9 mouse cellular contexts compared by ENCODE assay signal in the genomic region with DNA sequence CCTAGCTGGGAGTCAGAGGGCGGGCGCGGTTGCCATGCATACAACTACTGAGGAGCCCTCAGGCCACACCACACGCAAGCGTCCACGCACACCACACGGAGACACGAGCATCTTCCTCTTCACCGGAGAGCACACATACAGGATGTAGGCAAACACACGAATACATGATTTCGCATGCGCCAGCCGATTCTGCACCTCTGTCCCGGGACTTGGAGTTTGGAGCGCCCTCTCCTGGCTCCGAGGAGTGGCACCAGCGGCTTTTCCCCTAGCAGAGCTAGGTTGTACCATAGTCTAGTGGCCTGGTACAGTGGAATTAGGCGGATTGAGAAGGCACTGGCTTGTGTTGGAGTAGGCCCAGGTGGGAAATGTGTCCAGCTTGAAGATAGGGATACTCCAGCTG. TPM values are rescaled to one million over a fixed set of nuclear protein-coding genes. Genes with fewer than 3 reads are reported as not detected.
DNase-seq lines count a peak whose midpoint lies in the region; ATAC-seq and TF ChIP-seq lines count a peak whose summit lies in the region.
"Had no signal": no experiment of that assay in that cellular context is flagged by ENCODE, and none has a peak within 500 bp of the region (broad histone marks: within the 10 kb centered on the region; RNA-seq: fewer than 3 reads in every experiment).

No protein-coding gene starts in this region.

- H3K4me3 ChIP-seq in ES-Bruce4 (ENCODE audit: low read depth, low read length): peak overlapping the region; percentile 49
- H3K4me3 ChIP-seq in bone marrow, adult 2 months (replicated peaks; ENCODE audit: control insufficient read depth, low read depth, low read length): no peak overlapping the region
- H3K4me3 ChIP-seq in forebrain, embryonic 10.5 days: peak overlapping the region; percentile 46
- peak overlapping the region; percentile 77 for H3K4me3 ChIP-seq in megakaryocyte, embryonic 14.5 days (replicated peaks)

- H3K27ac ChIP-seq in ES-Bruce4 (ENCODE audit: insufficient read depth, low read length): no peak overlapping the region
- H3K27ac ChIP-seq in bone marrow, adult 2 months (ENCODE audit: control insufficient read depth, insufficient read depth, low read depth, low read length, poor library complexity): no peak overlapping the region
- H3K27ac ChIP-seq in forebrain, embryonic 10.5 days: peak overlapping the region; percentile 77

- no peak for TF ChIP-seq EP300 in ES-Bruce4 (IDR thresholded peaks at IDR 0.05; ENCODE audit: insufficient read depth, low read depth, low read length)

- peak; percentile 24 for TF ChIP-seq POLR2A in ES-Bruce4 (IDR thresholded peaks at IDR 0.05; ENCODE audit: insufficient read depth, low read length)
- no peak for TF ChIP-seq POLR2A in bone marrow, adult 2 months (IDR thresholded peaks at IDR 0.05; ENCODE audit: borderline replicate concordance, control insufficient read depth, low read depth, low read length)

- H3K9me3 ChIP-seq in ES-Bruce4 (replicated peaks; ENCODE audit: control insufficient read depth, insufficient read depth, low read length, poor library complexity, severe bottlenecking): no peaks in the 10 kb centered on the region
- no peaks in the 10 kb centered on the region for H3K9me3 ChIP-seq in forebrain, embryonic 10.5 days
- H3K9me3 ChIP-seq in megakaryocyte, embryonic 14.5 days: peaks cover 14% of the 10 kb centered on the region

- 0 out of 2 replicates have a peak overlapping the region, but pooled peaks have one; percentile 7 for H3K9ac ChIP-seq in ES-Bruce4 (ENCODE audit: low read depth, poor library complexity, severe bottlenecking)

- 19% methylated on average over 18 of the region's 18 CpGs for WGBS in bone marrow, adult 2 months
- 9% methylated on average over 18 of the region's 18 CpGs for WGBS in forebrain, embryonic 10.5 days

- peak; percentile 66 to 73; a peak in 3 of 4 replicates for ATAC-seq in hematopoietic stem cell, adult 5-6 weeks (replicated peaks in 1 of 2; ENCODE audit: insufficient read depth in 1 of 2, low FRiP score in 2 of 2, low TSS enrichment in 1 of 2, low read depth in 1 of 2, poor library complexity in 2 of 2, severe bottlenecking in 2 of 2)

- no peaks in the 10 kb centered on the region for H3K27me3 ChIP-seq in ES-Bruce4 (ENCODE audit: control insufficient read depth, insufficient read depth, low read length, poor library complexity, severe bottlenecking)
- H3K27me3 ChIP-seq in forebrain, embryonic 10.5 days (ENCODE audit: poor library complexity, severe bottlenecking): 0 out of 2 replicates have a peak, but pooled peaks cover 9% of the 10 kb centered on the region
- H3K27me3 ChIP-seq in megakaryocyte, embryonic 14.5 days (replicated peaks): peaks cover 81% of the 10 kb centered on the region

- peak; percentile 77 for DNase-seq in forebrain, embryonic 10.5 days (ENCODE audit: extremely low spot score, low spot score)
- peak; percentile 50 to 58 for DNase-seq in layer of hippocampus, postnatal 14 days (ENCODE audit: low spot score in 2 of 2)
- peak; percentile 61 for DNase-seq in right cerebral cortex, postnatal 14 days
- DNase-seq in urinary bladder, postnatal 25 days (ENCODE audit: low spot score): peak; percentile 68

- H3K4me1 ChIP-seq in ES-Bruce4 (ENCODE audit: control insufficient read depth, insufficient read depth, low read length): no peaks in the 10 kb centered on the region
- H3K4me1 ChIP-seq in bone marrow, adult 2 months (ENCODE audit: control insufficient read depth, insufficient read depth, low read length): no peaks in the 10 kb centered on the region; the same call in 1 of the 2 replicates
- H3K4me1 ChIP-seq in forebrain, embryonic 10.5 days: peaks cover 19% of the 10 kb centered on the region
- H3K4me1 ChIP-seq in megakaryocyte, embryonic 14.5 days: peaks cover 30% of the 10 kb centered on the region

- peak; percentile 86 for TF ChIP-seq CTCF in ES-Bruce4 (IDR thresholded peaks at IDR 0.05; ENCODE audit: low read depth, low read length)
- peak; percentile 72 for TF ChIP-seq CTCF in bone marrow, adult 2 months (IDR thresholded peaks at IDR 0.05; ENCODE audit: control insufficient read depth, insufficient read depth, low read length)

- H3K36me3 ChIP-seq in ES-Bruce4 (ENCODE audit: control insufficient read depth, insufficient read depth, low read length, poor library complexity, severe bottlenecking): no peaks in the 10 kb centered on the region
- H3K36me3 ChIP-seq in forebrain, embryonic 10.5 days (replicated peaks): no peaks in the 10 kb centered on the region
- no peaks in the 10 kb centered on the region for H3K36me3 ChIP-seq in megakaryocyte, embryonic 14.5 days (replicated peaks; ENCODE audit: low read length)

RNA-seq across cellular contexts. Expression of gene Foxn1, which starts 11.0 kb away (rescaled TPM):
- polyA plus RNA-seq in ES-Bruce4 (2011; ENCODE audit: insufficient read depth, insufficient read length, low read depth, missing spikeins): not detected in 2 replicates
- not detected in 2 replicates for polyA plus RNA-seq in bone marrow, adult 2 months (2011; ENCODE audit: insufficient read depth, insufficient read length, low replicate concordance, missing spikeins)
- not detected in 2 replicates for polyA plus RNA-seq in forebrain, embryonic 10.5 days (2016; fragmentation: Nextera tagmentation; extraction: Ambion mirVana)
- not detected in 2 replicates for total RNA-seq in hematopoietic stem cell, adult 5-6 weeks (2017)
- total RNA-seq in layer of hippocampus, postnatal 14 days (2021): not detected
- polyA plus RNA-seq in megakaryocyte, embryonic 14.5 days (2012; ENCODE audit: insufficient read depth, low replicate concordance): not detected in 2 replicates

RNA-seq across cellular contexts. Expression of gene Slc13a2, which starts 24.6 kb away (rescaled TPM):
- polyA plus RNA-seq in ES-Bruce4 (2011; ENCODE audit: insufficient read depth, insufficient read length, low read depth, missing spikeins): not detected in 2 replicates
- not detected in 2 replicates for polyA plus RNA-seq in bone marrow, adult 2 months (2011; ENCODE audit: insufficient read depth, insufficient read length, low replicate concordance, missing spikeins)
- polyA plus RNA-seq in forebrain, embryonic 10.5 days (2016; fragmentation: Nextera tagmentation; extraction: Ambion mirVana): not detected in 2 replicates
- total RNA-seq in hematopoietic stem cell, adult 5-6 weeks (2017): 0.13 TPM in 1 of 2 replicates, not detected in the other
- total RNA-seq in layer of hippocampus, postnatal 14 days (2021): not detected
- 0.07 TPM in 1 of 2 replicates, not detected in the other for polyA plus RNA-seq in megakaryocyte, embryonic 14.5 days (2012; ENCODE audit: insufficient read depth, low replicate concordance)
- total RNA-seq: layer of hippocampus, adult 8-10 months had no signal

RNA-seq across cellular contexts. Expression of gene Unc119, which starts 54.1 kb away (rescaled TPM):
- polyA plus RNA-seq in ES-Bruce4 (2011; ENCODE audit: insufficient read depth, insufficient read length, low read depth, missing spikeins): 25.7 and 28.7 TPM in 2 replicates
- 35.6 and 71.9 TPM in 2 replicates for polyA plus RNA-seq in bone marrow, adult 2 months (2011; ENCODE audit: insufficient read depth, insufficient read length, low replicate concordance, missing spikeins)
- polyA plus RNA-seq in forebrain, embryonic 10.5 days (2016; fragmentation: Nextera tagmentation; extraction: Ambion mirVana): 60.2 and 62.8 TPM in 2 replicates
- total RNA-seq in hematopoietic stem cell, adult 5-6 weeks (2017): 17.4 and 29.9 TPM in 2 replicates
- 10 to 100 TPM; 27.6 to 32.2 TPM for total RNA-seq in layer of hippocampus, postnatal 14 days (2021)
- polyA plus RNA-seq in megakaryocyte, embryonic 14.5 days (2012; ENCODE audit: insufficient read depth, low replicate concordance): 319 and 574 TPM in 2 replicates
